Mouse (Mus musculus) retina, postnatal 1 day (tissue): ENCODE data around the gene Tlx2.

Source experiments
- DNase-seq: peaks from one replicate; pipeline ENCODE4 v3.0.0-alpha.2; 2012

The Tlx2 gene

GRCm38 (mm10) chr6:83070247-83070310, at the start of gene Tlx2:
Gene Tlx2 (minus strand): TSS chr6:83070293.
- DNase-seq: no peak

GRCm38 (mm10) chr6:83119734-83120051, 49.6 kb upstream of the Tlx2 start:
- DNase-seq: no peak

- DNase-seq: no peak
Observed at GRCm38 (mm10) chr6:83118825-83119733, 49.0 kb upstream of the Tlx2 start.

GRCm38 (mm10) chr6:83118369-83118768, 48.3 kb upstream of the Tlx2 start:
- no peak for DNase-seq

- no peak for DNase-seq
Observed at GRCm38 (mm10) chr6:83117616-83118015, 47.5 kb upstream of the Tlx2 start.

DNA sequence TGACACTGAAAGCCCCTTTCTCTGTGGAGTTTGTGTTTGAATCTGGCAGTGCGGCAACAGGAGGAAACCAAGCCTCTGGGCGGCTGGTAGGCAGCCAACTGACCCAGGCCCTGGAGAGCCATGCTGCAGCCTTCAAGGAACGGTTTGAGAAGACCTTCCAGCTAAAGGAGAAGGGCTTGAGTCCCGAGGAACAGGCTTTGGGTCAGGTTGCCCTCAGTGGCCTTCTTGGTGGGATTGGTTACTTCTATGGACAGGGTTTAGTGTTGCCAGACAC, 47.0 kb upstream of the Tlx2 start:
- no peak for DNase-seq

- DNase-seq: no peak
Observed at GRCm38 (mm10) chr6:83116373-83117164, 46.5 kb upstream of the Tlx2 start.

- DNase-seq: no peak
Observed at GRCm38 (mm10) chr6:83115682-83116372, 45.7 kb upstream of the Tlx2 start.

DNA sequence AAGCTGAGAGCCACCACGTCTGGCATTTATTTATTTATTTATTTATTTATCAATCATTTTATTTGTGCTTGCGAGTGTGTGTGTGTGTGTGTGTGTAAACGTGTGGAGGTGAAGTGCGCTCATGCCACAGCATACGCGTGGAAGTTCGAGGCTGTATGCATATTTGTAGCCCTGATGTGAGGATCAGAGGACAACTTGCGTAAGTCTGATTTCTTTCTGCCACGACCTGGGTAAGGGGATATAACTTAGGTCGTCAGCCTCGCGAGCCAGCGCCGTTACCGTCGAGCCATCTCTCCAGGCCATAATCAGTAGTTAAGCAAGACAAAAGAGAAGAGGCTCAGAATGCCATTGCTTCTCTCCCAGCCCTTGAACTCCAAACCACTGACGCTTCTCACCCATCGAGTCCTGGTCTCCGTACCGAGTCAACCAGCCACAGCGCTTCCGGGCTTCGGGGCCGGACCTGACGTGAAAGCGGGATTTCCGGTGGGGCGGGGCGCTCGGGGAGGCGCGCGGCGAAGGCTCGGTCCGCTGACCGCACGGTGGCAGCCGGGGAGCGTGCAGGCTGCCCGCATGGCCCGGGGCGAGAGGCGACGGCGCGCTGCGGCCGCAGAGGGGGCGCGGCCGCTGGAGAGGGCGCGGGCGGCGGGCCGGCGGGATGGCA, 45.0 kb upstream of the Tlx2 start, which contains the start of gene Mogs:
Gene Mogs, plus strand, starts transcription at position 486 of the 661 bp plus-strand sequence.
- DNase-seq: peak; percentile 94

DNA sequence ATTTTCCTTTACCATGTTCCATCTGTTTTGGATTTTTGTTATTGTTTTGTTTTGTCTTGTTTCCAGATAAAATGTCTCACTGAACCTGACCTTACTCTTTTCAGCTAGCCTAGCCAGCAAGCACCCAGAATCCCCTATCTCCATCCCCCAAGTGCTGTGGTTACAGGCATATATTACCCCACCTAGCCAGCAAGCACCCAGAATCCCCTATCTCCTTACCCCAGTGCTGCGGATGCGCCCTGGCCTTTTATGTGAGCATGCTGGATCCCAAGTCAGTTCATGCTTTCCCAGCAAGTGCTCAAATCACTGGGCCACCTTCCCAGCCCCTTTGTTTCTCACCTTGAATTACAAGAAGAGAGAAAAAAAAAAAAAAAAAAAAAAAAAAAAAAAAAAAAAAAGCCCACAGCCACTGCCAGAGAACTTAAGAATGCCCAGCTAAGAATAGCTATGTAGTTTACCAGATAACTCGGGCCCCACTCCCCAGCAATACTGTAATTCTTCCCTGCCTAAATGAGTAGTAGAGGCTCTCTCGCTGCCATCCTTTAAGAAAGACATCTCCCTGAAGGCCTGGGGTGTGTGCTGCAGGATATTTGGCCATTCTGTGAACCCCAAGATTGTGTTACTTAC, 41.5 kb upstream of the Tlx2 start:
- DNase-seq: no peak

- DNase-seq: peak; percentile 91
Observed at GRCm38 (mm10) chr6:83108762-83109668, 38.9 kb upstream of the Tlx2 start, which contains the start of gene Mrpl53. Gene Mrpl53 (plus strand): TSS chr6:83109040.

DNA sequence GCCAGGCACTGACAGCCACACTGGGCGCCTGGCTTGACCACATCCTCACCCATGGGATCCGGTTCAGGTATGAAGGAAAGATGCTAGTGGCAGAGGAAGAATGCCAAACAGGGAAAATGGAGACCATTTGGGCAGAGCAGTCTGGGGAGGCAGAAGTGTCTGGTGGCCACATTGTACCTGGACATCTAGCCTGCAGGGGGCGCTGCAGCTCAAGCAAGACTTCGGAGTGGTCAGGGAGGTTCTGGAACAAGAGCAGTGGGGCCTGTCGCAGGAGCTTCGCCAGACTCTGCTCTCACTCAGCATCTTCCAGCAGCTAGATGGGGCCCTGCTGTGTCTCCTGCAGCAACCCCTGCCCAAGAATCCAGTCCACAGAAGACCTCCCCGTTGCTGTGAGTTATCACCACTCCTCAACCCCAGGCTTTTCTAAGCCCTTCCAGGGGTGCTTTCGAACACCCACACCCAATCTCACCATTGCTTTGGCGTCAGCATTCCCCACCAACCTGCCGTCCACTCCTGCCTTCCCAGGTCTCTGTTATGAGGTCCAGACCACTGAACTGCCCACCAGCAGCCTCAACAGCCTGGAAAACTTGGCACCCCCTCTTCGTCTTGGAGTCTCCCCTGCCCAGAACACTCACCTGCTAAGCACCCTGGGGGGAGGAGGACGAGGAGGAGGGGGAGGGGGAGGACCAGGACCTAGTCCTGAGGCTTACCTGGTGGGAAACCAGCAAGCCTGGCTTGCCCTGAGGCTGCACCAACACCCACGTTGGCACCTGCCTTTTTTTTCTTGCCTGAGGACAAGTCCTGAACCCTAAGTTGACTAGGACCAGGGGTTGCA, 37.7 kb upstream of the Tlx2 start:
- peak; percentile 86 for DNase-seq

- no peak for DNase-seq
Observed at GRCm38 (mm10) chr6:83104158-83104557, 34.1 kb upstream of the Tlx2 start.

- DNase-seq: no peak
Observed at GRCm38 (mm10) chr6:83103130-83103650, 33.1 kb upstream of the Tlx2 start.

- peak; percentile 74 for DNase-seq
Observed at GRCm38 (mm10) chr6:83101688-83102556, 31.8 kb upstream of the Tlx2 start.

- DNase-seq: peak; percentile 95
Observed at GRCm38 (mm10) chr6:83101316-83101687, 31.2 kb upstream of the Tlx2 start, which contains the start of the genes Ccdc142 and Gm42688. Gene Ccdc142 (plus strand): TSS chr6:83101601. Gene Gm42688 (plus strand): TSS chr6:83101617.

DNA sequence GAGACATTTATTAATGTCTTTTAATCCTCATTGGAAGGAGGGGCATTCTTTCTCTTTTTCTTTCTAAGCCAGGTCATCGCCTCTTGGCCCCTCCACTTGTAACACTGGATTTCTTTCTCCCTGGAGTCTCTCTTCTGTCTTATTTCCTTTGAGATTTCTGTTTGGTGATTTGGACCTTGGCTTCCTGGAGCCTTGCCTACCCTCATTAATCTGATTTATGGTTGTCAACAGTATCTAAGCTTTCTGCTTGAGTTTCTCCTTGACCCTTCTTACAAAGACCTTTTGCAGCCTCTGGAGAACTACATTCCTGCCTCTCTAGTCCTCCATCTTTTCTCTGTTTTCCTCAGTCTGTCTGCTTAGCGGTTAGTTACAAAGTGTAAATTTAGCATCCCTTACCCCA, 28.3 kb upstream of the Tlx2 start:
- no peak for DNase-seq

DNA sequence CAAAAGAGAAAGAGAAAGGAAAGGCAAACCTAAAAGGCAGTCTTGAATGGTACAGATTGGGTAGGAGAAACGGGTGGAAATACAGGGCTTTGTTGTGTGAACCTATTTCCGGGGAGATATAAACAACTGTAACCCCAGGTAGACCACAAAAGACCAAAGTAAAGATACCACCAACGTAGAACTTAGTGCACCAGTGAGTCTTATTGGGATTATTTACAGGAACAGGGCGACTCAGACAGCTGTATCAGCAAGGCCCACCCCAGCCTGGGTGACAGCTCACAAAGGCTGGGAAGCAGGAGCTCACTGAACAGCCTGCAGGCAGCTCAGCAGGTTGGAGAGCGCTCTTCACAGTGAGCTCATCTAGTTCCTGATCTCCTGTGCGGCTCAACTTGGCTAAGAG, 25.9 kb upstream of the Tlx2 start:
- no peak for DNase-seq

GRCm38 (mm10) chr6:83092416-83093127, 22.5 kb upstream of the Tlx2 start:
- no peak for DNase-seq
